Mouse (Mus musculus) hindbrain, embryonic 14.5 days (tissue): ENCODE results near the gene Ncam1. TPM values are rescaled to one million over a fixed set of nuclear protein-coding genes. Genes with fewer than 3 reads are reported as not detected.

ENCODE experiments used
- ATAC-seq: fragments of 200-750 bp; cut with Nextera tagmentation; 2 replicates; pipeline ENCODE4 v1.8.0; 2017; ENCODE audit warnings: moderate number of reproducible peaks, mild to moderate bottlenecking, moderate TSS enrichment, moderate library complexity; ENCODE audit not compliant: low FRiP score
- DNase-seq: peaks from one replicate; pipeline ENCODE4 v3.0.0-alpha.2; 2015; ENCODE audit warnings: low spot score
- H3K27ac ChIP-seq: fragments of 300-500 bp; sonication (generic); 2 replicates; pipeline ENCODE4 v1.5.1; 2014; ENCODE audit warnings: mild to moderate bottlenecking, moderate library complexity
- H3K27me3 ChIP-seq: fragments of 300-500 bp; sonication (generic); 2 replicates; pipeline ENCODE4 v1.6.1; 2014; ENCODE audit warnings: mild to moderate bottlenecking, low read length, mixed read lengths; ENCODE audit not compliant: control insufficient read depth, insufficient read depth
- H3K36me3 ChIP-seq: fragments of 300-500 bp; sonication (generic); replicated peaks from 2 replicates; pipeline ENCODE4 v1.6.1; 2014; ENCODE audit not compliant: control insufficient read depth, insufficient read depth
- H3K4me1 ChIP-seq: fragments of 300-500 bp; sonication (generic); replicated peaks from 2 replicates; pipeline ENCODE4 v1.6.1; 2014; ENCODE audit warnings: antibody characterized with exemption, low read length, mixed read lengths; ENCODE audit not compliant: control insufficient read depth, insufficient read depth
- H3K4me2 ChIP-seq: fragments of 300-500 bp; sonication (generic); replicated peaks from 2 replicates; pipeline ENCODE4 v1.6.1; 2014; ENCODE audit warnings: mild to moderate bottlenecking, moderate library complexity
- H3K4me3 ChIP-seq: fragments of 300-500 bp; sonication (generic); replicated peaks from 2 replicates; pipeline ENCODE4 v1.5.1; 2014; ENCODE audit warnings: mild to moderate bottlenecking, low read length
- H3K9ac ChIP-seq: fragments of 300-500 bp; sonication (generic); 2 replicates; pipeline ENCODE4 v1.6.1; 2014
- H3K9me3 ChIP-seq: fragments of 300-500 bp; sonication (generic); 2 replicates; pipeline ENCODE4 v1.6.1; 2016; ENCODE audit warnings: low read length; ENCODE audit not compliant: control insufficient read depth
- WGBS: fragments of 180-500 bp; shearing (Covaris S2); extraction: QIAGEN DNeasy Blood & Tissue Kit; methylation state at CpG from one replicate; pipeline ENCODE4 v1.1.7; 2014; 5-methylcytosine and 5-hydroxymethylcytosine counted together
- polyA plus RNA-seq: library from polyadenylated mRNA; unstranded; fragments of >200 nt; fragmentation: Nextera tagmentation; extraction: Ambion mirVana; gene quantifications from 2 replicates; pipeline ENCODE4 v1.2.1, GENCODE M21; 2014

Ncam1 gene
- polyA plus RNA-seq, 1 experiment from 2014 or later: 349 TPM

DNA sequence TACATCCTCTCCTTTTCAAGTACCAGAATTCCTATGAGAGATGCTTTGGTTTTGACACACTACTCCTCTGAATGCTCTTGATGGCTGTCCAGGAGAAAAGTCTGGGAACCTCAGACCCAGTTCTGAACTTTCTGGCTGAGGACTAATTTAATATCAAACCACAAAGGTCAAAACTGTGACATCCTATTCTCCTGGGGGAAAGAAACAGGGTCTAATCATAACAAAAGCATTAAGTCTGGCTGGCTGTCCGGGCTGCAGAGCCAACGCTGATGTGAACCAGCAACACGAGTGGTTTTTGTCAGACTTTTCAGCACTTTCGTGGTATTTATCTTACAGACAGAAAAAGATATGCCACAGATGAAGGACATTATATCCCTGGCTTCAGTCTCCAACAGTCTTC, 192.9 kb downstream of the Ncam1 start:
- no peak for DNase-seq
- no peak overlapping the region for H3K4me2 ChIP-seq
- no peaks in the 10 kb centered on the region for H3K9me3 ChIP-seq
- peaks cover 52% of the 10 kb centered on the region for H3K4me1 ChIP-seq
- H3K27me3 ChIP-seq: no peaks in the 10 kb centered on the region
- H3K36me3 ChIP-seq: no peaks in the 10 kb centered on the region
- no peak for ATAC-seq
- 38% methylated on average over 4 of the region's 4 CpGs for WGBS
- H3K27ac ChIP-seq: peak overlapping the region; percentile 79
- H3K4me3 ChIP-seq: no peak overlapping the region
- no peak overlapping the region for H3K9ac ChIP-seq

DNA sequence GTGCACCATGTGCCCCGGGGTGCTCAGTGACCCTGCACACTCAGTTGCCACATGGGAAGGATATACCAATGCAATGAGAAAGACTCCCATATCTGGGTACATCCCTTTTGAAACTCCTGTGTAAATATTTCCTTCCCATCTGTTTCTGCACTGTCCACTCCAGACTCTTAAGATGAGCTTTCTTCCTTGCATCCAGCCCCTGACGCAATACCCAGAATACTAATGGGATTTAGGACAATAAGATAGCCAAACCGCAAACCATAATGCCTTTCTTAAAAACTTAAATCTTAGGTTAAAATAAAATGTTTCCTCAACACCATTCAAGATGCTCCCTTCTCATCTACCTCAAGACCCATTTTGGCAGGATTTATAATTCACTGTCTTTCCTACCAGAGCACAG, 193.4 kb downstream of the Ncam1 start:
- H3K4me3 ChIP-seq: no peak overlapping the region
- no peaks in the 10 kb centered on the region for H3K27me3 ChIP-seq
- DNase-seq (no peak), ATAC-seq (no peak)
- no peak overlapping the region for H3K9ac ChIP-seq
- H3K4me1 ChIP-seq: peaks cover 52% of the 10 kb centered on the region
- H3K9me3 ChIP-seq: no peaks in the 10 kb centered on the region
- peak overlapping the region; percentile 79 for H3K27ac ChIP-seq
- H3K4me2 ChIP-seq: no peak overlapping the region
- H3K36me3 ChIP-seq: no peaks in the 10 kb centered on the region
- 90% methylated on average over 3 of the region's 3 CpGs for WGBS

DNA sequence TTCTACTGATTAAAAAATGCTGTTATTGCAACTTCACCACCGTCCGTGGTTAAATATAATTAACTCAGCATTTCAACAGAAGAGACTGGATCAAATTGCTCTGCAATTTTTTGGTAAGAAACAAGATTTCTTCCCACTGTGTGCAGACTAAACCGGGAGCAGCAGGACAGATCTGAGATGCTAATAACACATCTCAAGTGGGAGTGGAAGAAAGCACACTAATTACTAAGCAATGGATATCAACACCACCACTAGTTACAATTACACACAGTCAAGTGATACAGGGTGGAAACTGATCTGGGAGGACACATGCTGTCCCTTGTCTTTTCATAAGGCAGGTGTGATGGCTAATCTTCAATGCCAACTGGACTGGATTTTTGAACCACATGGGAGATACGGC, 197.5 kb downstream of the Ncam1 start:
- 58% methylated on average over 4 of the region's 4 CpGs for WGBS
- Histone ChIP-seq H3K4me3 (no peak overlapping the region), H3K9me3 (no peaks in the 10 kb centered on the region), H3K4me1 (peaks cover 32% of the 10 kb centered on the region), H3K27ac (peak overlapping the region; percentile 52; the same call in 1 of the 2 replicates), H3K9ac (no peak overlapping the region), H3K36me3 (no peaks in the 10 kb centered on the region), H3K4me2 (no peak overlapping the region), H3K27me3 (no peaks in the 10 kb centered on the region)
- no peak for DNase-seq
- ATAC-seq: no peak

DNA sequence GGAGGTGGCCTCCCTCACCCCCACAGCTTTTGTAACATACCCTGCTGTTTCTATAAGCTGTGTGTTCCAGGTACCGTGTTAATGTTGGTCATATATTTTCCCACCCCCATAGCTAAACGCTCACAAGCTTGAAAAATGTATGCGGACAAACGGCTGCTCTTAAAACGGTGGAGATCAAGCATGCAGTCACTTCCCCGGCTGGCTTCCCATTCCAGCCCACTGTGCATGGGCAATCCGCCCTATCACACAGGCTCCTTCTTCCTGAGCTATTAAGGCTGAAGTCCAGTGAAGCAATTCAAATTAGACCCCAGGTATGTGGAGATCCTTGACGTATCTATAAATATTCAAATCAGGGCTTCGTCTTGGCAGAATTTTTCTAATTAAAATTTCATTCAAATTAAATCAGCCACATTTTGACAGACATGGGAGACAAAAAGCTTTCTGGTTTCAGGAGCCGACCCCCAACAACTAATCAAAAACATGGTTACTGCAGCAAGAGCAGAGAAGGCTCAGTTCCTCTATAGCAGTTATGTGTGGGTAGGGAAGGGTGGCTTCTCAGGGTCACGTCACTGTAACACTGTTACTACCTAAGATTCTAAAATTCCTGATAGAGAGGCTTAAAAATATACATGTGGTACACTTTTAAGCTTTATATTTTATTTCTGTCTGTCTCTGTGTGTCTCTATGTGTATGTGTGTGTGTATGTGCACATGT, 202.9 kb downstream of the Ncam1 start:
- H3K36me3 ChIP-seq: no peaks in the 10 kb centered on the region
- peak overlapping the region; percentile 42 for H3K9ac ChIP-seq
- H3K27me3 ChIP-seq: no peaks in the 10 kb centered on the region
- H3K4me2 ChIP-seq: peak overlapping the region; percentile 35
- WGBS: 23% methylated on average over 11 of the region's 11 CpGs
- DNase-seq (no peak), ATAC-seq (peak; percentile 75; the same call in 1 of the 2 replicates)
- no peak overlapping the region for H3K4me3 ChIP-seq
- no peaks in the 10 kb centered on the region for H3K9me3 ChIP-seq
- peak overlapping the region; percentile 87 for H3K27ac ChIP-seq
- H3K4me1 ChIP-seq: peaks cover 60% of the 10 kb centered on the region

DNA sequence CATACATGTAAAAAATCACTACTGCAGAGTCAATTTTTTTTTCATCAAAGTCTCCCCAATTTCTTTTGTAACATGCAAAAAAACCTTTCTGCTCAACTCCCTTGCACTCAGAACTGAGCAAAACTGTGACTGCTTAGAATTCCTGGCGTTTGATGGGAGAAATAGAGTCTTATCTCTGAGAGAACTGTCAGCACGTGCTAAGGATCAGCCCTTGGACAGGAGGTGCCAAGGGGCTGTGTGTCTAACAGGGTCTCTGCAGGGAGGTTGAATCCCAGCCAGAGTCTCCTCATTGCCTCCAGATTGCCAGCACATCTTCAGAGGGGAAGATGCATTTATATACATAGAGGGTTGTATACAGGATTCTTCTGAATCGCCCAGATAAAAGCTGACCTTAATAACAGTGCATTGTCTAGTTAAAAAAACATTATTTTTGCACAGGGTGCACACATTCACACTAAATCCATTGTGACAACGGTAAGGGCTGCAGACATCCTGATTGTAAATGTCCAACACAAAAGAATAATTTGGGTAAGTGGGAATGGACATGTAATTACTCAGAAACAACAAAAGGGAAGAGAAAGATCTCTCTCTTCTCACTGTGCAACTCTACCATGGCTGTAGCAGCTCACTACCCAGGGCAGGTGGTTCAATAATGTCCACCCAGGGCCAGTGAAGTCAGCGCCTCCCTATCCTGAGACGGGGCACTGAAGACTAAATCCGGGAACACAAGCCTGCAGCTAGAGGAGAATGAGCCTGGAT, 203.7 kb downstream of the Ncam1 start:
- Histone ChIP-seq H3K27me3 (no peaks in the 10 kb centered on the region), H3K4me2 (peak overlapping the region; percentile 35), H3K9me3 (no peaks in the 10 kb centered on the region), H3K4me3 (no peak overlapping the region), H3K4me1 (peaks cover 67% of the 10 kb centered on the region), H3K36me3 (no peaks in the 10 kb centered on the region), H3K9ac (peak overlapping the region; percentile 42), H3K27ac (peak overlapping the region; percentile 87)
- ATAC-seq (peak; percentile 17; the same call in 1 of the 2 replicates), DNase-seq (peak; percentile 45)
- WGBS: 13% methylated on average over 7 of the region's 7 CpGs

DNA sequence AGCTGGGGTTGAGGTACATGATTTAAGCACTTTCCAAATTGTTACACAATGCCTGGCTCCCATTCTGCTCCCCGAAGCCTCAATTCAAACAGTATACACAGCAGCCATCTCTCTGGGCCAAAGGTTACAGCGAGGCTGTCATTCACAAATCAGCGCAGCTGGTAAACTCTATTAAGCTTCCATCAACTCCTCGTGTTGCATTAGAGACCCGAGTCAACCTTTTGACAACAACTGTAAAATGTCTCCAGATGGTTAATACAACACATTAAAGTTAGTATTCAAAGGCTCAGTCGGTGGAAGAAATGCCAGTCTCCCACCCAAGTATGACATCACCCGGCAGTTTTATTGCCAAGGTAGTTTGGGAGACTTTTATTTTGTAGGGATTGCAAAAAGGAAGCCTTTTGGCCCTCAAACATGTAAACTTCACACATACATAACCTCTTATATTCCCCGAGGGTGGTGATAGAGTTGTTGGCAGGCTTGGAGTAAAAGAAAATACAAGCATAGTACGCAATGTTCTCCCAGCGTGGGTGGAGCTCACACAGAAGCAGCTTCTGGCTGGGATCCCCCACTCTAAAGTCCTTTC, 204.7 kb downstream of the Ncam1 start:
- no peak for ATAC-seq
- Histone ChIP-seq H3K9me3 (no peaks in the 10 kb centered on the region), H3K4me2 (no peak overlapping the region), H3K4me1 (peaks cover 76% of the 10 kb centered on the region), H3K4me3 (no peak overlapping the region), H3K9ac (no peak overlapping the region), H3K36me3 (no peaks in the 10 kb centered on the region), H3K27ac (peak overlapping the region; percentile 87; the same call in 1 of the 2 replicates), H3K27me3 (no peaks in the 10 kb centered on the region)
- no peak for DNase-seq
- 37% methylated on average over 10 of the region's 10 CpGs for WGBS

DNA sequence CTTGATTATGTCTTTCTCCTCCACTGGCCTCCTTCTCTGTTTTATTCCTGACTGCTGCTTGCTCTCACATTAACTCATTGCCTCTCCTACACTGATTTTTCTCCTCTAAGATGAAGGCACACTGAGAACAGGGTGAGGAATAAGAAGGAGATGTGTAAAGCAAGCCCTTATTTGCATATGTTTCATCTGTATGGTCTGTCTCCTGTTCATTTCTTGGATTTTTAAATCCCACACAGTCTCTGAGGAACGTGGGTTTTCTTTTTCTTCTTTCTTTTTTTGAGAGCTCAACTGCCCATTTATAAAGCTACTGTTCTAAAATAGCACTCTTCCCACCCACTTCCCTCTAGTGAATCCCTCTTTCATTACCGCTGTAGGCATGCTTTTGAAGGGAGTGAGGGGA, 206.7 kb downstream of the Ncam1 start:
- Histone ChIP-seq H3K4me3 (no peak overlapping the region), H3K9ac (no peak overlapping the region), H3K27me3 (no peaks in the 10 kb centered on the region), H3K4me1 (peaks cover 75% of the 10 kb centered on the region), H3K4me2 (no peak overlapping the region), H3K27ac (peak overlapping the region; percentile 58), H3K9me3 (no peaks in the 10 kb centered on the region), H3K36me3 (no peaks in the 10 kb centered on the region)
- no peak for ATAC-seq
- DNase-seq: no peak
- WGBS: 55% methylated on average over 2 of the region's 2 CpGs

DNA sequence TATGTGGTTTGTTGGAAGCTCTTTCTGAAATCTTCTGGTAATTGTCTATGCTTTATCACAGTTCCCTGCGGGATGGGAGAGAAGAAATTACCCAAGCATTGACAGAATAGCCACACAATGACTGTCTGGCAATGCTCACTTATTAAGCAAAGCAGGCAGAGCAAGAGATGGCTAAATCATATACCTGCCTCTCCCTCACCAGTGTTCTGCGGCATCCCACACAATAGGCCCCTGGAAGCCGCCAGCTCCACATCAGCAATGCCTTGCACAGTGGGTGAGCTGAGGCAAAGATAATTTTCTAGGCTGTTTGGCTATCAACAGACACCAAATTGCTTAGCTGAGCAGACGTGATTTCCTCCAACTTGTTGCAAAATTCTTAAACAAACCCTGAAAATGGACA, 208.5 kb downstream of the Ncam1 start:
- Histone ChIP-seq H3K27me3 (no peaks in the 10 kb centered on the region), H3K4me1 (peaks cover 58% of the 10 kb centered on the region), H3K9ac (no peak overlapping the region), H3K36me3 (no peaks in the 10 kb centered on the region), H3K9me3 (no peaks in the 10 kb centered on the region), H3K27ac (peak overlapping the region; percentile 45; the same call in 1 of the 2 replicates), H3K4me2 (no peak overlapping the region), H3K4me3 (no peak overlapping the region)
- 26% methylated on average over 4 of the region's 4 CpGs for WGBS
- ATAC-seq: no peak
- DNase-seq: no peak

DNA sequence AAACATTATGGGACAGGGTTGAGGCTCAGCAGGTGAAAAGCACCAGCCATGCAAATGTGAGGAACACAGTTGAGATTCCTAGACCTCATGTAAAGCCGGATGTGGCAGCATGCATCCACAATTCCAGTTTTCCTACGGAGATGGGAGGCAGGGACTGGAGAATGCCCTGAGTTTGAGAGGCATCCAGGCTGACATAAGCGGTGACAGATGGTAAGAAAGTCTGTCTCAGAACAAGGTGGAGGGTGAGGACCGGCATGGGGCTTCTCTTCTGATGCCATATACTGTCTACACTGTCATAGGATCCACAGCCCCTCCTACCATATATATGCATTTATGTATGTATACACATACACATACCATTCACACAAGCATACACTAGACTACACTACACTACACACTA, 221.6 kb downstream of the Ncam1 start:
- Histone ChIP-seq H3K27ac (no peak overlapping the region), H3K4me2 (no peak overlapping the region), H3K4me1 (peaks cover 14% of the 10 kb centered on the region), H3K9me3 (no peaks in the 10 kb centered on the region), H3K4me3 (no peak overlapping the region), H3K9ac (no peak overlapping the region), H3K36me3 (no peaks in the 10 kb centered on the region), H3K27me3 (no peaks in the 10 kb centered on the region)
- DNase-seq (no peak), ATAC-seq (no peak)
- WGBS: 86% methylated on average over 4 of the region's 4 CpGs
